Mouse (Mus musculus): ENCODE data around the gene Pdap1. TPM values are rescaled to one million over a fixed set of nuclear protein-coding genes. Genes with fewer than 3 reads are reported as not detected.

Gene Pdap1
- total and polyA plus RNA-seq, 3 experiments, result 82.5 to 217 (median 95.0) TPM

DNA sequence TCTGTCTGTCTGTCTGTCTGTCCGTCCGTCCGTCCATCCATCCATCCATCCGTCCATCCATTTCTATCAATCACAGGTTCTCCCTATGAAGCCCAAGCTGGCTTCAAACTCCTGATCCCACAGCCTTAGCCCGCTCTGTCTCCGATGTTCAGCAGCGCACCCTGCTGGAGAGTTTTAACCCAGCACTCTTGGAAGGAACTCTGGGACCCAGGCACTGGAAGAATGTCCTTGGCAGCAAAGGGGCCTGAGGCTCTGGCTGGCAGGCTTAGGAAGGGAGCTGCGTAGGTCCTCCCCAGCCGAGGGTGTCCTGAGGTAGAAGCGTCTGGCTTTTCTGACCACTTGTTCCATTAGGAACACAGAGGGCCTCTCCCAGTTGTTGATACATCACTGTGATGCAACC, 23.1 kb downstream of the Pdap1 start:
- DNase-seq (ENCODE audit: low spot score), result no peak
- peaks cover 8% of the 10 kb centered on the region for H3K9me3 ChIP-seq (replicated peaks)
- TF ChIP-seq TAL1 (conservative IDR thresholded peaks at IDR 0.05; ENCODE audit: low read depth, low read length) (no peak), POLR2AphosphoS5 (IDR thresholded peaks at IDR 0.05; ENCODE audit: insufficient replicate concordance, low read depth, low read length) (no peak), GATA1 (IDR thresholded peaks at IDR 0.05; ENCODE audit: borderline replicate concordance, low read length) (no peak), GATA2 (IDR thresholded peaks at IDR 0.05; ENCODE audit: borderline replicate concordance, low read depth, low read length) (no peak), CTCF (IDR thresholded peaks at IDR 0.05; ENCODE audit: low read depth, low read length) (no peak)
- peaks cover 62% of the 10 kb centered on the region for H3K36me3 ChIP-seq (replicated peaks)
- ATAC-seq (ENCODE audit: extremely low read depth, insufficient number of reproducible peaks, low FRiP score, poor library complexity, severe bottlenecking), result no peak
- H3K4me3 ChIP-seq (ENCODE audit: low read depth, low read length), result peak overlapping the region; percentile 90
- H3K4me1 ChIP-seq (ENCODE audit: insufficient read depth, low read depth, low read length), result peaks cover 75% of the 10 kb centered on the region
- H3K27me3 ChIP-seq (ENCODE audit: insufficient read depth, low read length), result no peaks in the 10 kb centered on the region

DNA sequence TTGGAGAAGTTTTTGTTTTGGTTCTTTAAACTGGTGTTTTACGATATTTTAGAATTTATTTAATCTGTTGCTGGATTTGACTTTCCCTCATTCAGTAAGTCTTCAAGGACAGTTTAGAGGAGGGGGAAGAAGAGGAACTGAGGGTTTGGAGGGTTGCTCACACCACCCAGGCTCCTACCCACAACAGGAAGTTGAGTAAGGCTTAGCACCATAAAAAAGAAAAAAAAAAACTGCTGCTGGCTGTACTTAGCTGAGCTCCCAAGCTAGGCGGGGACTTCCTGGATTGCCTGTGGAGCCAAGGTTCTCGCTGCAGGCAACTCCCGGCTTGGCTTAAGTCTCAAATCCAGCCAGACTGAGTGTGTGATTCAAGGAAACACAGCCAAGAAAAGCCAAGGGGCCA, 23.7 kb downstream of the Pdap1 start:
- peaks cover 8% of the 10 kb centered on the region for H3K9me3 ChIP-seq (replicated peaks)
- no peaks in the 10 kb centered on the region for H3K27me3 ChIP-seq (ENCODE audit: insufficient read depth, low read length)
- H3K36me3 ChIP-seq (replicated peaks), result peaks cover 62% of the 10 kb centered on the region
- TF ChIP-seq GATA1 (IDR thresholded peaks at IDR 0.05; ENCODE audit: borderline replicate concordance, low read length), result no peak
- no peak for TF ChIP-seq GATA2 (IDR thresholded peaks at IDR 0.05; ENCODE audit: borderline replicate concordance, low read depth, low read length)
- no peak for TF ChIP-seq TAL1 (conservative IDR thresholded peaks at IDR 0.05; ENCODE audit: low read depth, low read length)
- no peak for TF ChIP-seq CTCF (IDR thresholded peaks at IDR 0.05; ENCODE audit: low read depth, low read length)
- no peak for TF ChIP-seq POLR2AphosphoS5 (IDR thresholded peaks at IDR 0.05; ENCODE audit: insufficient replicate concordance, low read depth, low read length)
- ATAC-seq (ENCODE audit: extremely low read depth, insufficient number of reproducible peaks, low FRiP score, poor library complexity, severe bottlenecking) (peak; percentile 73), DNase-seq (ENCODE audit: low spot score) (peak; percentile 81)
- H3K4me3 ChIP-seq (ENCODE audit: low read depth, low read length), result peak overlapping the region; percentile 90
- peaks cover 76% of the 10 kb centered on the region for H3K4me1 ChIP-seq (ENCODE audit: insufficient read depth, low read depth, low read length)

DNA sequence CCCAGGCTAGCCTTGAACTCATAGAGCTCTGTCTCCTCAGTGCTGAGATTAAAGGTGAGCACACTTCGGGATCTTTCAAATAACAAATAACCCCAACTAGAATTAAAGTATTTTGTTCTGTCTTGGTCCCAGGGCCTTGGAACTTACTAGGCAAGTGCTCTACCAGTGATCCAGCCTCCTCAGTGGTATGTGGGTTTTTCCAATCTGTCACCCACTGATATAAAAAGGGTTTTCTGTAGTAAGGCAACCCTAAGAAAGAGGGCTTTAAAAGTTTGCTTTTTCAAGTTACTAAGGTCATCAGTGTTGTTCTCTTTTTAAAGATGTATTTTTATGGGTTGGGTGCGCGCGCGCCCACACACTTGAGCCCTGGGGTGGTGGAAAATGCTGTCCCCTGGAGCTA, 24.3 kb downstream of the Pdap1 start:
- TF ChIP-seq POLR2AphosphoS5 (IDR thresholded peaks at IDR 0.05; ENCODE audit: insufficient replicate concordance, low read depth, low read length) (no peak), CTCF (IDR thresholded peaks at IDR 0.05; ENCODE audit: low read depth, low read length) (no peak), GATA1 (IDR thresholded peaks at IDR 0.05; ENCODE audit: borderline replicate concordance, low read length) (no peak), TAL1 (conservative IDR thresholded peaks at IDR 0.05; ENCODE audit: low read depth, low read length) (no peak)
- no peak for DNase-seq (ENCODE audit: low spot score)
- ATAC-seq (ENCODE audit: extremely low read depth, insufficient number of reproducible peaks, low FRiP score, poor library complexity, severe bottlenecking), result no peak
- Histone ChIP-seq H3K4me3 (ENCODE audit: low read depth, low read length) (peak overlapping the region; percentile 90), H3K36me3 (replicated peaks) (peaks cover 62% of the 10 kb centered on the region), H3K27me3 (ENCODE audit: insufficient read depth, low read length) (no peaks in the 10 kb centered on the region), H3K9me3 (replicated peaks) (peaks cover 8% of the 10 kb centered on the region), H3K4me1 (ENCODE audit: insufficient read depth, low read depth, low read length) (peaks cover 76% of the 10 kb centered on the region)

DNA sequence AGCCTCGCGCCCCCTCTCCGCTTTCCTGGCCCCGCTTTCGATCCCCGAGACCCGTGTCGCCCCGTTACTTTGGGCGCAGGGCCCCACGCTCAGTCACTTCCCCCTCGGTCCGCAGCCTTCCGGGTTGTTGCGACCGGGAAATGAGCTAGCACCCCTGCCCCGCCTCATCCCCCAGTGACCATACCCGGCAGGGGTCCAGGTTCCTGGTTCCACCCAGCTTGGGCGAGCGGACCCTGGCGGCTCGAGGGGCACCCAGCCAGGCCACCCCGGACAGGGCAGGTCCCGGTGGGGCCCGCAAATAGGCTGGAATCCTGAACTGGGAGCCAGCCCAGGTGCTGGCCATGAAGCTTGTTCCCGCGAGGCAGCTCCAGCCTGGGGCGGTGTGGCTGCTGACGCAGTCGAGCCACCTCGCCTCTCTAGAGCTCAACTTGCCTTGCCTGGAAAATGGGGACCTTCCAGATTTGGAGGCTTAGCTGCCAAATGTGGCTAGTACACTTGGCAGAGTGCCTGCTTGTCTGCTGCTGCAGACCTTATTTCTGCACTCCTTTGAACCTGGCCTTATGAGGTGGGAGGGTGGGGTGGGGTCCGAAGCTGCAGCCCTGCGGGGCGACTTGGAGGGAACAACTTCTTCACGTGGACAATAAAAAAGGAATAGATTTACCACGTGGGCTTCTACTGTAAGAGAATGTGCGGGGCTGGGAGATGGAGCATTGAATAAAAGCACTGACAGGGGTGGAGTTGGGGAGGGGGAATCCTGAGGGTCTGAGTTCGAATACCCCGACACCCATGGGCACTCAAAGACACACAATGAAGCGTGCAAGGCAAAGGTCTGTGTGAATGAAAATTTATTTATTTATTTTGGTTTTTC, 25.2 kb downstream of the Pdap1 start:
- Histone ChIP-seq H3K36me3 (replicated peaks) (peaks cover 62% of the 10 kb centered on the region), H3K4me3 (ENCODE audit: low read depth, low read length) (peak overlapping the region; percentile 90), H3K4me1 (ENCODE audit: insufficient read depth, low read depth, low read length) (peaks cover 77% of the 10 kb centered on the region), H3K27me3 (ENCODE audit: insufficient read depth, low read length) (no peaks in the 10 kb centered on the region), H3K9me3 (replicated peaks) (peaks cover 8% of the 10 kb centered on the region)
- 0 out of 2 replicates have a peak, but pooled peaks have one; percentile 12 for ATAC-seq (ENCODE audit: extremely low read depth, insufficient number of reproducible peaks, low FRiP score, poor library complexity, severe bottlenecking)
- TF ChIP-seq TAL1 (conservative IDR thresholded peaks at IDR 0.05; ENCODE audit: low read depth, low read length), result no peak
- no peak for TF ChIP-seq CTCF (IDR thresholded peaks at IDR 0.05; ENCODE audit: low read depth, low read length)
- TF ChIP-seq POLR2AphosphoS5 (IDR thresholded peaks at IDR 0.05; ENCODE audit: insufficient replicate concordance, low read depth, low read length), result no peak
- TF ChIP-seq GATA1 (IDR thresholded peaks at IDR 0.05; ENCODE audit: borderline replicate concordance, low read length), result no peak
- no peak for TF ChIP-seq GATA2 (IDR thresholded peaks at IDR 0.05; ENCODE audit: borderline replicate concordance, low read depth, low read length)
- peak; percentile 80 for DNase-seq (ENCODE audit: low spot score)

DNA sequence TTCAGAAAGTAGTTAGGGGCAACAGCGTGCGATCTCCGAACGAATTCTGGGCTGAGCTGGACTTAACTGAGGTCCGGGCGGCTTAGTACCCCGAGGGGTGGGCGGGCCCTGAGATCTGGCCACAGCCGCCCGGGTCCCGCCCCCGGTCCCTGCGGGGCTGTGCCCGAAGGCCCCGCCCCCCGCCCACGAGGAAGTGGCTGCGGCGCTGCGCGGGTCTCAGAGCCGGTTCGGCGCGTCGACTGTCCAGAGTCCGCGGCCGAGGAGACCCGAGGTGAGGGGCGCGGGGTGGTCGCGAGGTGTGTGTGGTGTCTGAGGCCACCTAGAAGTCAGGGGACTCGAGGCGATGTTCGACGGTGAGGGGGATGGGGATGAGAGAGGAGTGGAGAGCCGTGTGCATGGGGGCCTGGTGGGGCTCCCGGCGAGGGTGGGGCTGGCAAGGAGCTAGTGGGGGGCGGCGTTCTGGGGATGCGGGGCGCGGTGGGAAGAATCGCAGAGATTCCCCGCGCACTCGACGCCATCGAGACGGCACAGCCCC, 25.9 kb downstream of the Pdap1 start, which contains the start of gene Arpc1b:
Gene Arpc1b (plus strand): TSS at position 145 of the 535 bp plus-strand sequence.
- Histone ChIP-seq H3K27me3 (ENCODE audit: insufficient read depth, low read length) (no peaks in the 10 kb centered on the region), H3K9me3 (replicated peaks) (peaks cover 7% of the 10 kb centered on the region), H3K36me3 (replicated peaks) (peaks cover 62% of the 10 kb centered on the region), H3K4me1 (ENCODE audit: insufficient read depth, low read depth, low read length) (peaks cover 80% of the 10 kb centered on the region), H3K4me3 (ENCODE audit: low read depth, low read length) (peak within 1 kb of the TSS; percentile 90)
- ATAC-seq (ENCODE audit: extremely low read depth, insufficient number of reproducible peaks, low FRiP score, poor library complexity, severe bottlenecking), result peak; percentile 31
- peak; percentile 77 for DNase-seq (ENCODE audit: low spot score)
- TF ChIP-seq POLR2AphosphoS5 (IDR thresholded peaks at IDR 0.05; ENCODE audit: insufficient replicate concordance, low read depth, low read length), result no peak

DNA sequence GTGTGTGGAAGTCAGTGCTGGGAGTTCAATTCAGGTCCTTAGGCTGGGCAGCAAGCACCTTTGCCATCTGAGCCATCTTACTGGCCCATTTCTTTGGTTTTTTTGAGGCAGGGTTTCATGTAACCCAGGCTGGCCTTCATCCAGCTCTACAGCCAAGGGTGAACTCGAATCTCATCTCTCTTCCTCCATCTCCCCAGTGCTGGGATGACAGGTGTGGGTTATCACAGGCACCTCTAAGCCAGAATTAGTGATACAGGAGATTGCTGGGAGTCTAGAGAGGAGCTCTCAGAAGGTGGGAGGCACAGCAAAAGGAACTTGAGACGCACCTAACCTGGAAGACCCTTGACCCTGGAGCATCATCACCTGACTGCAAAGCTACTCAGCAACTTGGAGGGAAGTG, 26.6 kb downstream of the Pdap1 start:
- peaks cover 80% of the 10 kb centered on the region for H3K4me1 ChIP-seq (ENCODE audit: insufficient read depth, low read depth, low read length)
- ATAC-seq (ENCODE audit: extremely low read depth, insufficient number of reproducible peaks, low FRiP score, poor library complexity, severe bottlenecking) (no peak), DNase-seq (ENCODE audit: low spot score) (no peak)
- TF ChIP-seq POLR2AphosphoS5 (IDR thresholded peaks at IDR 0.05; ENCODE audit: insufficient replicate concordance, low read depth, low read length) (no peak), CTCF (IDR thresholded peaks at IDR 0.05; ENCODE audit: low read depth, low read length) (no peak), TAL1 (conservative IDR thresholded peaks at IDR 0.05; ENCODE audit: low read depth, low read length) (no peak), GATA2 (IDR thresholded peaks at IDR 0.05; ENCODE audit: borderline replicate concordance, low read depth, low read length) (no peak), GATA1 (IDR thresholded peaks at IDR 0.05; ENCODE audit: borderline replicate concordance, low read length) (no peak)
- H3K4me3 ChIP-seq (ENCODE audit: low read depth, low read length), result peak overlapping the region; percentile 90; the same call in 1 of the 2 replicates
- H3K27me3 ChIP-seq (ENCODE audit: insufficient read depth, low read length), result no peaks in the 10 kb centered on the region
- peaks cover 61% of the 10 kb centered on the region for H3K36me3 ChIP-seq (replicated peaks)
- H3K9me3 ChIP-seq (replicated peaks), result peaks cover 1% of the 10 kb centered on the region; the same call in 1 of the 2 replicates

Data from G1E (cell line).